Mouse (Mus musculus): ENCODE measurements around the gene Naip5. TPM values are rescaled to one million over a fixed set of nuclear protein-coding genes. Genes with fewer than 3 reads are reported as not detected.
"Not testable (repeated sequence)": the region's sequence is repeated elsewhere in the genome, so short reads cannot be mapped to it uniquely, and the experiment has no call there.

The Naip5 gene
- total RNA-seq (2021), result under 1 TPM; 0.20 to 0.39 TPM

DNA sequence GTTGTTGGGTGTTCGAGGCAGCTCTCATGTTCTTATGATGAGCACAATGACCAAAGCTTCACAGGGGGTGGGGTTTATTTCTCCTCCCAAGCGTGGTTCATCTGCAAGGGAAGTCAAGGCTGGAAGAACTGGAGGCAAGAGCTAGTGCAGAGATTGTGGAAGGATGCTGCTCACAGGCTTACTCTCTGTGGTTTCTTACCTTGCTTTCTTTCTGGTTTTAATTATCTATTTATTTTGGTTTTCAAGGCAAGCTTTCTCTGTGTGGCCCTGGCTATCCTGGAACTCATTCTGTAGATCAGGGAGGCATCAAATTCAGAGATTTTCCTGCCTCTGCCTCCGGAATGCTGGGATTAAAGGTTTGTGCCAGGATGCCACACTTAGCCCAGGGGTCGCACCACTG is at the start of gene Naip5:
Gene Naip5, minus strand, starts transcription at position 101 of the 400 bp plus-strand sequence.
- intact Hi-C loops (cut with DNase I); DNase-seq (ENCODE audit: low spot score in 2 of 2): not testable (repeated sequence)

DNA sequence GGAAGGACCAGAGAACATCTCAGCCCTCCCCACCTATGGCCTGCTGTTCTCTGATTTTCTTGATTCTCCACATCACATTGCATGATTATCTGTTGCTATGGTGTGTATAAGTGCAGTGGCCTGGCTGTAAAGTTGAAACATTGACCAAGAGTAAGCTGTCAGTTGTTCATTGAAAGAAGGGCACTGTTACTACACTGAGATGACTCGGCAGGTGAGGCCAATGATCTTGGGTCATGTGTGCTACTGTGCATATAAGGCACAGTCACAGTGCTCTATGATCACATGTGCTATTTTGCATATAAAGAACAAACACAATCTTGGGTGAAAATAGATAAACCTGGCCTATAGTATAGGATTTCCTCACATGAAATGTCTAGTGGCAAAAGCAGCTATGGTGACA is 38.5 kb upstream of the Naip5 start:
- DNase-seq (ENCODE audit: low spot score in 2 of 2), result no peak
- intact Hi-C loops (cut with DNase I), result no loop called here

DNA sequence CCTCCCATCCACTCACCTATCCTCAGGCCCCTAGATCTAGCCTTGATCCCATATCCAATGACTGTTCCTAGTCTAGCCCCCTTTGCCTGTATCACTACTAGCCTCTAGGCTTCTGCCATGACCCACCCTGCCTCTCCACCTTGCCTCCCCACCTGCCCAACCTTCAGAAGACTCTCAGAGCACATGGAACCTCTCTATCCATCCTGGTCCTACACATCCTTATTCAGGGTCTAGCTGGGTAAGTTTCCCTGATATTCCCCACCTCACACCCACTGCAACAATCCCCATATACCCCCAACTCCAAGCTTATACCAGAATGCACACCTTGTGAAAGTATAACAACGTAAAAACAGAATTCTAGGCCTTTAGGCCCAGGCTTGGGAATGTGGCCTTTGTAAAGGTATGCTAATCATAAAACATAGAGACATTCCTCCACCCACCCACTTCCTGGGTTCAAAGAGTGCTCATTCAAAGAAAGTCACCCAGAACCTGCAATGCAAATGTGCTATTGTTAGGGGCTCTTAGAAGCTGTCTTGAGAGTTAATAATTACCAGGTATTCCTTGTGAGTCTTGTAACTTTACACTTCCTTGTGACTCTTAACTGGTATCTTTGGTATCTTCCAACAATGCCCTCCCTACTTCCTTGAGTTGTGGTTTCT is 25.5 kb upstream of the Naip5 start:
- intact Hi-C loops (cut with DNase I); DNase-seq (ENCODE audit: low spot score in 2 of 2): not testable (repeated sequence)

- intact Hi-C loops (cut with DNase I); DNase-seq (ENCODE audit: low spot score in 2 of 2): not testable (repeated sequence)
Measured at GRCm38 (mm10) chr13:100256996-100257395, 10.9 kb upstream of the Naip5 start.

DNA sequence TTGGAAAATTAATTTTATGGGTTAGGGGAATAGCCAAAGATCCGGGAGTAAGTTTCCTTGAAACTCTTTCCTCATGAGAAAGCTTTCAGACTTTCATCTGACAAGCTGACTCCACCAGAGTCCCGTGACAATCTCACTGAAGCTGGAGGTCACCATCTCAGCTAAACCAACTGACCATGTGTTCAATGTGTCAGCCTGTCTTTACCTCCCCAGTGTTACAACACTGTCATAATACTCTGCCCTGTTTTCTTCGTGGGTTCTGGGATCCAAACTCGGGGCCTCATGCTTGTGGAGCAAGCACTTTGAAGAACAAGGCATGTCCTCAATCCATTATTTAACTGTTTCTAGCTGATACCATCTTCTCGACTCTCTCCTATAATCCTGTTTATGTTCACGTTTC is 9.8 kb upstream of the Naip5 start:
- DNase-seq (ENCODE audit: low spot score in 2 of 2); intact Hi-C loops (cut with DNase I): not testable (repeated sequence)

- intact Hi-C loops (cut with DNase I); DNase-seq (ENCODE audit: low spot score in 2 of 2): not testable (repeated sequence)
Measured at GRCm38 (mm10) chr13:100251897-100252296, 5.8 kb upstream of the Naip5 start.

- DNase-seq (ENCODE audit: low spot score in 2 of 2); intact Hi-C loops (cut with DNase I): not testable (repeated sequence)
Measured at GRCm38 (mm10) chr13:100246896-100247519, 885 bp upstream of the Naip5 start.

DNA sequence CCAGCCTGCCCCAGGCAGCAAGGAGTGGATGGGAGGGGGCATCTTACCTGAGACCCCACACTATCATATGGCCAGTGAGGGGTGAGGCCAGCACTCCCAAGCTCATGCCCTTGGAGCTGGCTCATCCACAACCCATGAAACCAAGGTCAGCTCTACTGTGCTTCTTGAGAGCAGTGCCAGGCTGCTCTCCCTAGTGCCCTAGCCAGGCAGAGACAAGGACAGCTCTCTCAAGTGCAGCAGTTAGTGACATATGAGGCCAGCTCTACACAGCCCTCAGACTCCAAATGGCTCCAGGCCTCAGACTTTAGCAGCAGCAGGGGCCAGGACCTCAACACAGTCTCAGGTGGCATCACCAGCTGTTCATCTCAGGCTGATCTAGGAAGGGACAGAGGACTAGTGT is 2.4 kb downstream of the Naip5 start:
- intact Hi-C loops (cut with DNase I), result no loop called here

GRCm38 (mm10) chr13:100213683-100214082 is 32.4 kb downstream of the Naip5 start:
- intact Hi-C loops (cut with DNase I); DNase-seq (ENCODE audit: low spot score in 2 of 2): not testable (repeated sequence)

More for the DNA sequence above, 2.4 kb downstream of the Naip5 start:
- DNase-seq (ENCODE audit: low spot score in 2 of 2), result no peak

DNA sequence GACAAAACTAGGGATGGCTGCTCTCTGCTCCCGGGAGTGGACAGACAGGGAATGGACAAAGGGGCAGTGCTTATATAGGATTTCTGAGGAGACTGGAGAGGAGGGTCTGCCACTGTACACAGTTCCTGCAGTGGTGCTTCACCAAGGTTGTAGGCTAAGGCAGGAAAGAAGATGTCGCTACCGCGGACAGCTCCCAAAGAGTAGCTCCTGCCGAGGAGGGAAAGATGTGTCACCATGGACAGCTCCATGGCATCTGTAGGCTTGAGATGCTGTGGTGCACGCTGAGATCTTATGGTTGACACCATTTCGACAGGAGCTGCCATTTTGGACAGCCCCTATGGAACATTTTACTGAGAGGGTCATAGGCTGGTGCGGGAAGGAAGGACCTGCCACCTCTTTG is 35.6 kb downstream of the Naip5 start:
- no peak for DNase-seq (ENCODE audit: low spot score in 2 of 2)
- intact Hi-C loops (cut with DNase I), result no loop called here

DNA sequence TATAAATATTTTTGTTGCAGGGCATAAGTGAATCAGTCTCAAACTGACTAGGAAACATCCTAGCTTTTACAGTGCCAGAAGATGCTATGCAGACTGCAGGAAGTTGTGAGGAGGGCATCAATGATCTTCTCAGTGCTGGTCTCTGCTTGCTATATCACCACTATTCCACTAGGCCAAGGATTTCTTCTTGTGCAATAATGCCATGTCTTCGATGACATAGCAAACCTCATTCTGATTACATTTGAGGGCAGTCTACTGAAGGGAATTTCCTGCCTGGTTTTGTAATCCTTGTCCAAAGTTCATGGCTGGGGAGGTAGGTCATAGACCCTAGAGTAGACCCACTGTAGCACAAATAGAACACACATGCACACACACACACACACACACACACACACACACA is 42.8 kb downstream of the Naip5 start:
- intact Hi-C loops (cut with DNase I), result no loop called here
- no peak for DNase-seq (ENCODE audit: low spot score in 2 of 2)

GRCm38 (mm10) chr13:100201659-100202333 is 44.3 kb downstream of the Naip5 start, which contains the start of gene Naip2:
Naip2 (minus strand) TSS chr13:100202092.
- intact Hi-C loops (cut with DNase I); DNase-seq (ENCODE audit: low spot score in 2 of 2): not testable (repeated sequence)

GRCm38 (mm10) chr13:100200778-100201177 is 45.3 kb downstream of the Naip5 start:
- no peak for DNase-seq (ENCODE audit: low spot score in 2 of 2)
- intact Hi-C loops (cut with DNase I), result no loop called here

GRCm38 (mm10) chr13:100195421-100195820 is 50.7 kb downstream of the Naip5 start:
- no peak for DNase-seq (ENCODE audit: low spot score in 2 of 2)
- intact Hi-C loops (cut with DNase I), result no loop called here

DNA sequence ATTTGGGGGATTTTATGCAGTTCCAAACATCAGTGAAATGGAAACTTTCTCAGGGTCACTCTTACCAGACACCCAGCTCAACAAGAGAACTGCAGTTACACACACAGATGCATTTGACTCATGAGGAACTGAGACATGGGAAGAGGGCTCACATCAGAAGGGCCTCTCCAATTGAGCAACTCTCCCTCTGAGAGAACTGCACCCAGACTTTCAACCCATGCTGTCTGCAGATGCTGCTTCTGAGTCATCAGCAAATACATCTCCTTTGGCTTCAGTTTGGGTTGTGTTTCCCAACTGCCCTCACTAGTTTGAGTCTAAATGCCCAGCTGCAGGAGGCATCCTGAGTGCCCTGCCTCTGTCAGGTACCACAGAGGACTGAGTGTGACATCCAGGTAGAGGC is 63.0 kb downstream of the Naip5 start:
- intact Hi-C loops (cut with DNase I), result loop anchor here (10.0 kb wide), 1 partner anchor 192 kb away; no protein-coding TSS in a partner anchor
- not testable (repeated sequence) for DNase-seq (ENCODE audit: low spot score in 2 of 2)

DNA sequence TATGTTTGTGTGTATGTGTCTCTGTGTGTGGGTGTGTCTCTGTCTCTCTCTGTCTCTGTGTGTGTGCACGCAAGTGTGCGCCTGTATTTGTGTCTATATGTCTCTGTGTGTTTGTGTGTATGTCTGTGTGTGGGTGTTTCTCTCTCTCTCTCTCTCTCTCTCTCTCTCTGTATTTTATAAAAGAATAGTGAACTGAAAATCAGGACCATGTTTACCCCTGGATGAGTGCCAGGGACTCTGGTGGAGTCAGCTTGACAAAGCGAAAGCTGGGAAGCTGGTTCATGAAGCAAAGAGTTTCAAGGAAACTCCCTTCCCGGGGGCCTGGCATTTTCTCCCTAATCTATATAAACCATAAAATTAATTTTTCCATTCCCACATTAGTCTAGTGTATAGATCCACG is 71.8 kb downstream of the Naip5 start:
- DNase-seq (ENCODE audit: low spot score in 2 of 2); intact Hi-C loops (cut with DNase I): not testable (repeated sequence)

DNA sequence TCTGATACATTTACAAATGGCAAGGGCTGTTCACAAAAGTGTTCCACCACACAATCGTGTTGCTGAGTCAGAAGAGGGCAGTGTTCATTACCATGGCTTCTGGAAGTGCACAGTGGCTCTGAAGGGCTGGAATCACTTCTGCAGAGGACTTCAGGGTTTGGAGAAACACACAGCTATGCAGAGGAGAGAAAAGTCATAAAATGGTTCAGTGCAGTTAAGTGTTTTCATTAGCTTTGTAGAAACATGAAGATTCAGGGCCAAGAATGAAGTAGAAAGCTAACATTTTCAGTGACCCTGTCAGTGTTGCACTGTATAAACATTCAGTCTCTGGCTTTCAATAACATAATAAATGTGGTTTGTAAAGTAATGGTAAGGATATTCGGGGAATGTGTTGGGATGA is 79.7 kb downstream of the Naip5 start:
- intact Hi-C loops (cut with DNase I); DNase-seq (ENCODE audit: low spot score in 2 of 2): not testable (repeated sequence)

DNA sequence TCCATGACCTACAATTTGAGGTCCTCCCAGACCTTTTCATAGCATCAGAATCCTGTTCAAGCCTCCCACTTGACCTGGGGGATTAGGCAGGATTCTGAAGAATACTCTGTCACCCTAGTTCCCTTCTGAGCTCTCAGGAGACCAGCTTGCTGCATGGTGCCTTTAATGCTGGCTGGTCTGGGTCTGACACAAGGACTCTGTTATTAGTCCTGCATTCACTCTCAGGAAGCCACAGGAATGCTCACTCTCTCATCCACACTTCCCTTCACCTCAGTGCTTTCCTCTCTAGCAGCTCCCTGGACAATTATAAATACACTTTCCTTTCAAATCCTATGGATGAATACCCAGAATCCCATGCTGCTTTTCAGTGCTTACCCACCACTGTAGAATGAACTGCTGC is 83.7 kb downstream of the Naip5 start:
- DNase-seq (ENCODE audit: low spot score in 2 of 2); intact Hi-C loops (cut with DNase I): not testable (repeated sequence)

All from left cerebral cortex, postnatal 36 days (tissue).